Mouse (Mus musculus) liver, embryonic 13.5 days (tissue): ENCODE results near the gene Nkain2. TPM values are rescaled to one million over a fixed set of nuclear protein-coding genes. Genes with fewer than 3 reads are reported as not detected.
"Not testable (repeated sequence)": the region's sequence is repeated elsewhere in the genome, so short reads cannot be mapped to it uniquely, and the experiment has no call there.

Source experiments
- ATAC-seq: fragments of 200-750 bp; cut with Nextera tagmentation; 2 replicates; pipeline ENCODE4 v1.8.0; 2017; ENCODE audit warnings: low read depth, mild to moderate bottlenecking, moderate number of reproducible peaks, moderate library complexity
- DNase-seq: peaks from one replicate; pipeline ENCODE4 v3.0.0; 2022
- H3K27ac ChIP-seq: fragments of 300-500 bp; sonication (generic); 2 replicates; pipeline ENCODE4 v1.5.1; 2015; ENCODE audit warnings: moderate library complexity, mild to moderate bottlenecking, inconsistent platforms
- H3K27me3 ChIP-seq: fragments of 300-500 bp; sonication (generic); 2 replicates; pipeline ENCODE4 v1.6.1; 2015; ENCODE audit warnings: mild to moderate bottlenecking, inconsistent platforms
- H3K36me3 ChIP-seq: fragments of 300-500 bp; sonication (generic); 2 replicates; pipeline ENCODE4 v1.6.1; 2015; ENCODE audit warnings: mild to moderate bottlenecking, inconsistent platforms
- H3K4me1 ChIP-seq: fragments of 300-500 bp; sonication (generic); replicated peaks from 2 replicates; pipeline ENCODE4 v1.6.1; 2015; ENCODE audit warnings: inconsistent platforms
- H3K4me2 ChIP-seq: fragments of 300-500 bp; sonication (generic); 2 replicates; pipeline ENCODE4 v1.6.1; 2015; ENCODE audit warnings: inconsistent platforms, mild to moderate bottlenecking, moderate library complexity
- H3K4me3 ChIP-seq: fragments of 300-500 bp; sonication (generic); replicated peaks from 2 replicates; pipeline ENCODE4 v1.5.1; 2015; ENCODE audit warnings: mild to moderate bottlenecking, inconsistent platforms
- H3K9ac ChIP-seq: fragments of 300-500 bp; sonication (generic); 2 replicates; pipeline ENCODE4 v1.6.1; 2015; ENCODE audit warnings: mild to moderate bottlenecking, inconsistent platforms
- H3K9me3 ChIP-seq: fragments of 300-500 bp; sonication (generic); replicated peaks from 2 replicates; pipeline ENCODE4 v1.6.1; 2016; ENCODE audit warnings: inconsistent platforms
- whole genome bisulfite sequencing: fragments of 180-500 bp; shearing (Covaris S2); methylation state at CpG from one replicate; pipeline ENCODE4 v1.1.7; 2015; ENCODE audit not compliant: insufficient replicate concordance; 5-methylcytosine and 5-hydroxymethylcytosine counted together
- polyA plus RNA-seq: library from polyadenylated mRNA; unstranded; fragments of >200 nt; fragmentation: Nextera tagmentation; extraction: Ambion mirVana; gene quantifications from 2 replicates; pipeline ENCODE4 v1.2.1, GENCODE M21; 2015

The Nkain2 gene
- polyA plus RNA-seq, 1 experiment from 2014 or later = 0.09 TPM

GRCm38 (mm10) chr10:32029996-32030395, 860.3 kb downstream of the Nkain2 start:
- DNase-seq = no peak
- Histone ChIP-seq H3K36me3 (no peaks in the 10 kb centered on the region), H3K4me1 (no peaks in the 10 kb centered on the region), H3K4me2 (no peak overlapping the region), H3K9ac (no peak overlapping the region), H3K4me3 (no peak overlapping the region), H3K27me3 (no peaks in the 10 kb centered on the region), H3K27ac (no peak overlapping the region), H3K9me3 (no peaks in the 10 kb centered on the region)
- no peak for ATAC-seq
- WGBS = 37% methylated on average over 1 of the region's 1 CpGs

- ATAC-seq (no peak), DNase-seq (no peak)
- H3K4me2 ChIP-seq = no peak overlapping the region
- H3K27me3 ChIP-seq = no peaks in the 10 kb centered on the region
- H3K9me3 ChIP-seq = no peaks in the 10 kb centered on the region
- no peak overlapping the region for H3K27ac ChIP-seq
- 35% methylated on average over 1 of the region's 1 CpGs for WGBS
- no peaks in the 10 kb centered on the region for H3K36me3 ChIP-seq
- no peak overlapping the region for H3K4me3 ChIP-seq
- no peaks in the 10 kb centered on the region for H3K4me1 ChIP-seq
- no peak overlapping the region for H3K9ac ChIP-seq
Observed at GRCm38 (mm10) chr10:32018385-32018784, 871.9 kb downstream of the Nkain2 start.

DNA sequence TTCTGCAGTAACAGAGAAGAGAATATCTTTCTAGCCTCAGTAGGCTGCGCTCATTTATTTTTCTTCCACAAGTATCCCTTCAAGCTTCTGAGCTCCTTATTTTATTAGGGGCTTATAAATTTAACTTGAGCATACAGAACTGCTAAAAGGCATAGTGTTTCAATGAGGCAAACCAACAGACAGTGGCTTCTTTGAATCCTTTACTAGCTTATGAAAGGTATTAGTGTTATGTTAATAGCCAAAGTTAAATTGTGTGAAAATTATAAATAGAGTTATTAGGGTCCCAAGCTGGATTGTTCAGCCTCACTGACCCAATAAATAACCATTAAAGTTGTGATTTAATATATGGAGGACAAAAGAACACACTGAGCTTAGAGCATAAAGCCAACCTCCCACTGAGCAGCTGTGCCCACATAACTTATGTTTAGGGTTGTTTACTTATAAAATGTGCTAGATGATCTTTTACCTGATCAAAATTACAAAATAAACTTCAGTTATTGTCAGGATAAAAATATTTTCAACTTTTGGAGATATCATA, 889.0 kb downstream of the Nkain2 start:
- Histone ChIP-seq H3K4me2 (no peak overlapping the region), H3K4me3 (no peak overlapping the region), H3K27ac (no peak overlapping the region), H3K4me1 (no peaks in the 10 kb centered on the region), H3K36me3 (no peaks in the 10 kb centered on the region), H3K9me3 (no peaks in the 10 kb centered on the region), H3K9ac (no peak overlapping the region), H3K27me3 (no peaks in the 10 kb centered on the region)
- ATAC-seq (no peak), DNase-seq (no peak)
- WGBS = 62% methylated on average over 1 of the region's 1 CpGs

DNA sequence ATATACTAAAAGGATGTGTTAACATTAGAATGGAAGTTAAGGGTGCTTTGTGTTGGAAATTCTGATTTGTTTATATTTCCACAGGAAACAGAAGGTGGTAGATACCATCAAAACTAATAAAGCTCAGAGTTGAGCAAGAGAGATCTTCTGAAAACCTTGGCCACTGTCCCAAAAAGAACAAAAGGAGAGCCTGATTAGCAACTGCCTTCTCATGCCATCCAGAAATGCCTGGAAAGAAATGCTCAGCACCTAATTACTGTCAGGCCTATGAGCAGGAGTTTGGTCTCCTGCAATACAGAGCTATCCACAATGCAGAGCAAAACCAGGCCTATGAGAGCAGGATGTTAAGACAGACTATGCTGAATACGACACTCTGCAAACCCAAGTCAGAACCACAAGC, 897.1 kb downstream of the Nkain2 start:
- DNase-seq (no peak), ATAC-seq (no peak)
- Histone ChIP-seq H3K27me3 (no peaks in the 10 kb centered on the region), H3K4me3 (no peak overlapping the region), H3K27ac (no peak overlapping the region), H3K9me3 (no peaks in the 10 kb centered on the region), H3K4me1 (no peaks in the 10 kb centered on the region), H3K9ac (no peak overlapping the region), H3K36me3 (no peaks in the 10 kb centered on the region), H3K4me2 (no peak overlapping the region)
- WGBS = 58% methylated on average over 1 of the region's 1 CpGs

DNA sequence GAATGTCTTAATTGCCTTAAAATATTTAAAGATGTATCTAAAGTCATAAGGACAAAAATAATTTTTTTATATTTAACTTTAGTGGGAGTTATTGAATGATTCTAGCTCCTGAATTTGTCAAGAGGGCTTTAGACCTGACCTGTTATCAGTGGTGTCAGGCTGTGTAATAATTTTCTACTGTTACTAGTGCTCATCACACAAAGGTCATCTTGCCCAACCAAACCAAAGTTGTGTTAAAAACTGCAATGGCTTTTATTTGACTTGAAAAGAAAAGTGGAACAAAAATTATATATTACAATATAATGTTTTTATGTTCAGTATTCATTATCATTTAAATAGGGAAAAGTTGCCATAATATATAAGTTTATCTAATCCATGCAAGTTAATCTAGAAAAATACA, 911.9 kb downstream of the Nkain2 start:
- DNase-seq = no peak
- Histone ChIP-seq H3K36me3 (no peaks in the 10 kb centered on the region), H3K9me3 (no peaks in the 10 kb centered on the region), H3K4me2 (no peak overlapping the region), H3K4me1 (no peaks in the 10 kb centered on the region), H3K27ac (no peak overlapping the region), H3K27me3 (no peaks in the 10 kb centered on the region), H3K9ac (no peak overlapping the region), H3K4me3 (no peak overlapping the region)
- ATAC-seq = no peak

- H3K9me3 ChIP-seq = no peaks in the 10 kb centered on the region
- ATAC-seq = no peak
- no peaks in the 10 kb centered on the region for H3K27me3 ChIP-seq
- no peak overlapping the region for H3K4me2 ChIP-seq
- no peak overlapping the region for H3K9ac ChIP-seq
- 69% methylated on average over 2 of the region's 2 CpGs for WGBS
- no peak for DNase-seq
- H3K36me3 ChIP-seq = no peaks in the 10 kb centered on the region
- no peak overlapping the region for H3K27ac ChIP-seq
- H3K4me1 ChIP-seq = no peaks in the 10 kb centered on the region
- no peak overlapping the region for H3K4me3 ChIP-seq
Observed at GRCm38 (mm10) chr10:31947178-31947726, 943.0 kb downstream of the Nkain2 start.

- no peak for DNase-seq
- Histone ChIP-seq H3K27ac (no peak overlapping the region), H3K9me3 (no peaks in the 10 kb centered on the region), H3K4me3 (no peak overlapping the region), H3K36me3 (no peaks in the 10 kb centered on the region), H3K4me2 (no peak overlapping the region), H3K4me1 (no peaks in the 10 kb centered on the region), H3K9ac (no peak overlapping the region), H3K27me3 (no peaks in the 10 kb centered on the region)
- 69% methylated on average over 2 of the region's 2 CpGs for WGBS
- no peak for ATAC-seq
Observed at GRCm38 (mm10) chr10:31931961-31932360, 958.3 kb downstream of the Nkain2 start.

DNA sequence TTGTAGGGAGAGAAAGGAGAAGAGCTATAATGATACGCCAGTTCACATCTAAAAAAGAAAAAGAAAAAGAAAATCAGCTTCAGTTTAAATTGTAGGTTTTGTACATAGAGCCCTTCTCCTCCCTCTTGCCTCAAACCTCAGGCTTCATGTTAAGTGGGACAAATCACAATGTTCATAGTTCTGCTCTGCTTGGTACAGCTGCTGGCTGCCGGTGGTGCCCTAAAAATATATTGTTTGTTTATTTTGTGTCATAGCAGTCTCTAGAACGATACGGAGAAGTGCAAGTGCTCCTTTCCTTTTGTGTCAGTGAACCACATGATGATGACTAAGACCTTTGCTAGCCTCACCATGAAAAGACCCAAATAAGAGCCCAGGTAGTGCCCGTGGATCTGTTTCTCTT, 962.6 kb downstream of the Nkain2 start:
- 72% methylated on average over 5 of the region's 5 CpGs for WGBS
- no peak for DNase-seq
- no peak for ATAC-seq

GRCm38 (mm10) chr10:31920901-31921300, 969.4 kb downstream of the Nkain2 start:
- H3K36me3 ChIP-seq, DNase-seq, H3K9ac ChIP-seq, H3K4me2 ChIP-seq, H3K4me1 ChIP-seq, H3K27me3 ChIP-seq, H3K27ac ChIP-seq, ATAC-seq, H3K4me3 ChIP-seq, H3K9me3 ChIP-seq: not testable (repeated sequence)
- 71% methylated on average over 3 of the region's 3 CpGs for WGBS

More for the DNA sequence above, 962.6 kb downstream of the Nkain2 start:
- H3K9me3 ChIP-seq = no peaks in the 10 kb centered on the region
- H3K4me1 ChIP-seq = no peaks in the 10 kb centered on the region
- no peak overlapping the region for H3K4me3 ChIP-seq
- no peaks in the 10 kb centered on the region for H3K36me3 ChIP-seq
- no peak overlapping the region for H3K27ac ChIP-seq
- H3K9ac ChIP-seq = no peak overlapping the region
- no peaks in the 10 kb centered on the region for H3K27me3 ChIP-seq
- H3K4me2 ChIP-seq = no peak overlapping the region

GRCm38 (mm10) chr10:31907488-31907887, 982.8 kb downstream of the Nkain2 start:
- Histone ChIP-seq H3K36me3 (no peaks in the 10 kb centered on the region), H3K4me1 (no peaks in the 10 kb centered on the region), H3K4me2 (no peak overlapping the region), H3K27ac (no peak overlapping the region), H3K9me3 (no peaks in the 10 kb centered on the region), H3K9ac (no peak overlapping the region), H3K4me3 (no peak overlapping the region), H3K27me3 (no peaks in the 10 kb centered on the region)
- no peak for ATAC-seq
- no peak for DNase-seq
- 61% methylated on average over 3 of the region's 3 CpGs for WGBS

GRCm38 (mm10) chr10:31899501-31899900, 990.8 kb downstream of the Nkain2 start:
- ATAC-seq (no peak), DNase-seq (no peak)
- WGBS = 37% methylated on average over 2 of the region's 2 CpGs

GRCm38 (mm10) chr10:31873323-31873895, 1016.9 kb downstream of the Nkain2 start:
- Histone ChIP-seq H3K27me3 (no peaks in the 10 kb centered on the region), H3K9me3 (no peaks in the 10 kb centered on the region), H3K4me1 (no peaks in the 10 kb centered on the region), H3K27ac (no peak overlapping the region), H3K9ac (no peak overlapping the region), H3K4me2 (no peak overlapping the region), H3K36me3 (no peaks in the 10 kb centered on the region), H3K4me3 (no peak overlapping the region)
- 43% methylated on average over 4 of the region's 4 CpGs for WGBS
- ATAC-seq = no peak
- no peak for DNase-seq

More at GRCm38 (mm10) chr10:31899501-31899900, 990.8 kb downstream of the Nkain2 start:
- no peaks in the 10 kb centered on the region for H3K9me3 ChIP-seq
- H3K4me1 ChIP-seq = no peaks in the 10 kb centered on the region
- no peak overlapping the region for H3K4me2 ChIP-seq
- no peak overlapping the region for H3K27ac ChIP-seq
- H3K9ac ChIP-seq = no peak overlapping the region
- no peak overlapping the region for H3K4me3 ChIP-seq
- no peaks in the 10 kb centered on the region for H3K27me3 ChIP-seq
- H3K36me3 ChIP-seq = no peaks in the 10 kb centered on the region
